Mouse (Mus musculus): ENCODE measurements around the gene Cwf19l2. TPM values are rescaled to one million over a fixed set of nuclear protein-coding genes. Genes with fewer than 3 reads are reported as not detected.

Cwf19l2 gene
- polyA plus RNA-seq, 1 experiment from 2014 or later, result 7.5 TPM

Other genes starting within 250 kb of the Cwf19l2 start
- gene Alkbh8, start 68.5 kb upstream of the Cwf19l2 start, polyA plus RNA-seq (2014; fragmentation: Nextera tagmentation; extraction: Ambion mirVana), result 35.4 and 49.6 TPM in 2 replicates
- gene Gucy1a2, start 129.2 kb downstream of the Cwf19l2 start, polyA plus RNA-seq (2014; fragmentation: Nextera tagmentation; extraction: Ambion mirVana), result 2.8 and 5.0 TPM in 2 replicates

Data from forebrain, embryonic 14.5 days (tissue).